Mouse (Mus musculus): ENCODE results near the gene Spon2.

DNA sequence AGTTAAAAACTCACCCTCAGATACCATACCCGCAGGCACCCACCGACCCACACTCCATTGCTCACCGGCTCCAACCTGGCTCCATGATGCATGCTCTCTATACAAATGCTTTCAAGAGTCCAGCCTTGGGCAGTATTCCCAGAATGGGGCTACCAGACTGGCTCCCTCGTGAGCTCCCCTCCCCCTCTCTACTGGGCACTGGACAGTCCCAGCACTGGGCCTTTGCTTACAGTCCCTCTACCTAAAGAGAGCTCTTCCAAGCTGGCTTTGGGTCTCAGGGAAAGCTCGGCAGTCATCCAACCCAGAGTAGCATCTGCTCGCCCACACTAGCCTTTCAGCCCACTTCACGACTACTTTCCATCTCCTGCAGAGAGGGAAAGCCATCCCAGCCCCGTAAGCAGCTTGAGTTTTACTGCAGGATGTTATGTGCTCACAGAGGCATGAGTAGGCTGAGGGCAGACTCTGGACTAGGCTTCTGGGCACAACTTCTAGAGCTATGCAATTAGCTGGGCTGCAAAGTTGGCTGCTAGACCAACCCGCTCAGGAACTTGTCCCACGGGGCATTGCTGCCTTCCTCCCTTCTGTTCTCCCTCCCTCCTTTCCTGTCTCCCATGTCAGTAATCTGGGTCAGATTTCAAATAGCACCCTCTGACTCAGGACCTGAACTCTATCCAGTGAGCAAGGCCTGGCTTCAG is 2.2 kb upstream of the Spon2 start:
- TF ChIP-seq CTCF (conservative IDR thresholded peaks at IDR 0.05; ENCODE audit: insufficient read depth, insufficient read length, low read depth, low read length) (no peak), POLR2A (IDR thresholded peaks at IDR 0.05; ENCODE audit: low read depth, low read length) (no peak)

Data from kidney, adult 2 months (tissue).